Mouse (Mus musculus) neural tube, embryonic 13.5 days (tissue): Measurements from ENCODE around the gene Acadvl. TPM values are rescaled to one million over a fixed set of nuclear protein-coding genes. Genes with fewer than 3 reads are reported as not detected.
A peak's percentile ranks its signal among the peaks of the same experiment; 100 is the strongest.

Experiments used
- ATAC-seq: fragments of 200-750 bp; cut with Nextera tagmentation; 2 replicates; pipeline ENCODE4 v1.8.0; 2017; ENCODE audit warnings: low read depth, mild to moderate bottlenecking, moderate TSS enrichment, moderate library complexity
- H3K27ac ChIP-seq: fragments of 300-500 bp; sonication (generic); replicated peaks from 2 replicates; pipeline ENCODE4 v1.5.1; 2015; ENCODE audit warnings: moderate library complexity, mild to moderate bottlenecking, inconsistent platforms
- H3K27me3 ChIP-seq: fragments of 300-500 bp; sonication (generic); 2 replicates; pipeline ENCODE4 v1.6.1; 2015; ENCODE audit warnings: mild to moderate bottlenecking, inconsistent platforms
- H3K36me3 ChIP-seq: fragments of 300-500 bp; sonication (generic); 2 replicates; pipeline ENCODE4 v1.6.1; 2015; ENCODE audit warnings: mild to moderate bottlenecking, inconsistent platforms
- H3K4me1 ChIP-seq: fragments of 300-500 bp; sonication (generic); replicated peaks from 2 replicates; pipeline ENCODE4 v1.6.1; 2015; ENCODE audit warnings: inconsistent platforms
- H3K4me2 ChIP-seq: fragments of 300-500 bp; sonication (generic); 2 replicates; pipeline ENCODE4 v1.6.1; 2015; ENCODE audit warnings: inconsistent platforms, mild to moderate bottlenecking, moderate library complexity
- H3K4me3 ChIP-seq: fragments of 300-500 bp; sonication (generic); 2 replicates; pipeline ENCODE4 v1.5.1; 2015; ENCODE audit warnings: mild to moderate bottlenecking, inconsistent platforms
- H3K9ac ChIP-seq: fragments of 300-500 bp; sonication (generic); 2 replicates; pipeline ENCODE4 v1.6.1; 2015; ENCODE audit warnings: moderate library complexity, mild to moderate bottlenecking, inconsistent platforms
- H3K9me3 ChIP-seq: fragments of 300-500 bp; sonication (generic); 2 replicates; pipeline ENCODE4 v1.6.1; 2016; ENCODE audit warnings: inconsistent platforms
- WGBS: fragments of 180-500 bp; shearing (Covaris S2); methylation state at CpG from one replicate; pipeline ENCODE4 v1.1.7; 2015; 5-methylcytosine and 5-hydroxymethylcytosine counted together
- polyA plus RNA-seq: library from polyadenylated mRNA; unstranded; fragments of >200 nt; fragmentation: Nextera tagmentation; extraction: Ambion mirVana; gene quantifications from 2 replicates; pipeline ENCODE4 v1.2.1, GENCODE M21; 2015

Acadvl gene
- polyA plus RNA-seq, 1 experiment from 2014 or later = 60.9 TPM

DNA sequence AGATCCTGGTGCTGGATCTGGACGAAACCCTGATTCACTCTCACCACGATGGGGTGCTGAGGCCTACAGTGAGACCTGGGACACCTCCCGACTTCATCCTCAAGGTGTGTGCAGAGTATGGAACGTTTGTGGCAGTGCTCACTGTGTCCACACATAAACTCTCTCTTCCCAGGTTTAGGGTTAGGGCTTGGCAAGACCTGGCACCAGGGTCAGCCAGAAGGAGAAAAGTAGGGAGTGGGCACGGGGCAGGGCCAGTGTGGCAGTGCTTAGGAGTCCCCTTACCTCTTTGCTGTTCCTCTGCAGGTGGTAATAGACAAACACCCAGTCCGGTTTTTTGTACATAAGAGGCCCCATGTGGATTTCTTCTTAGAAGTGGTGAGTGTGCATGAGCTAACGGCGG is 30.8 kb downstream of the Acadvl start:
- peaks cover 28% of the 10 kb centered on the region for H3K4me1 ChIP-seq
- H3K36me3 ChIP-seq = peaks cover 58% of the 10 kb centered on the region
- no peak overlapping the region for H3K27ac ChIP-seq
- 91% methylated on average over 8 of the region's 8 CpGs for WGBS
- no peaks in the 10 kb centered on the region for H3K9me3 ChIP-seq
- no peak for ATAC-seq
- H3K27me3 ChIP-seq = no peaks in the 10 kb centered on the region
- H3K9ac ChIP-seq = no peak overlapping the region
- no peak overlapping the region for H3K4me3 ChIP-seq
- no peak overlapping the region for H3K4me2 ChIP-seq

GRCm38 (mm10) chr11:69983377-69983776 is 31.8 kb downstream of the Acadvl start:
- H3K27me3 ChIP-seq = no peaks in the 10 kb centered on the region
- WGBS = 84% methylated on average over 4 of the region's 4 CpGs
- peaks cover 52% of the 10 kb centered on the region for H3K36me3 ChIP-seq
- ATAC-seq = no peak
- peak overlapping the region; percentile 87 for H3K4me2 ChIP-seq
- H3K27ac ChIP-seq = no peak overlapping the region
- H3K9me3 ChIP-seq = no peaks in the 10 kb centered on the region
- peaks cover 39% of the 10 kb centered on the region for H3K4me1 ChIP-seq
- peak overlapping the region; percentile 99; the same call in 1 of the 2 replicates for H3K4me3 ChIP-seq
- H3K9ac ChIP-seq = peak overlapping the region; percentile 100

DNA sequence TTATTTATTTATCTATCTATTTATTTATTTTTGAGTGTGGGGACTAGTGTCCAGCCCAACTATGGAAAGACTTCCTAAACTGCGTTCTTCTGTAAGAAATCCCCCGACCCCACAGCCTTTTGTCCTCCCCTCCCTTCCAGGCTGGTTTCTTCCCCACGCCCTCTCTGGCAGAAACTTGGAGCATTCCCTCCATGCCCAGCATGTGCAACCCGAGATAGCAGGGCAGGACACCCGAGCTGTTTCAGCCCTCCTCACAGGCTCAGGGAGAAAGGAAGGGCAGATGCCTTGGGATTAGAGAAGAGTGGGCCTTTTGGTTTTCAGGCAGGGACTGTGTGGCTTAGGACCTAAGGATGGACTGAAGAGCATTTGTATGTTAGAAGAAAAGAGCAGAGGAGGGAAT is 32.3 kb downstream of the Acadvl start:
- Histone ChIP-seq H3K9me3 (no peaks in the 10 kb centered on the region), H3K9ac (peak overlapping the region; percentile 100), H3K27me3 (no peaks in the 10 kb centered on the region), H3K4me1 (peaks cover 40% of the 10 kb centered on the region), H3K27ac (no peak overlapping the region), H3K4me2 (peak overlapping the region; percentile 87), H3K4me3 (peak overlapping the region; percentile 99), H3K36me3 (peaks cover 48% of the 10 kb centered on the region)
- 43% methylated on average over 5 of the region's 5 CpGs for WGBS
- no peak for ATAC-seq

DNA sequence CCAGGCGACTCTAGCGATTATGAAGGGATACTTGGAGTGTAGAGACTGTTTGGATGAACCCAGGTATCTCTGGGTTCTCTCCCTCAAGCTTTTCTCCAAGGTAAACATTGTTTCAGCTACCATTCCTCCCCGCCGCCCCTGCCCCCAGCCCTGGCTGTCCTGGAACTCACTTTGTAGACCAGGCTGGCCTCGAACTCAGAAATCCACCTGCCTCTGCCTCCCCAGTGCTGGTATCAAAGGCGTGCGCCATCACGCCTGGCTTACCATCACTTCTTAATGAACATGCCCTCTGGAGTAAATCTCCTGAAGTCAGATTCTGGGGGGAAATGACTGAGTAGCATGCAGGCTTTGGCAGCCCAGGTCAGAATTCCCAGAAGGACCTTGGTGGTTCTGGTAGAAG is 33.0 kb downstream of the Acadvl start, which contains the start of gene Elp5:
TSS of gene Elp5 (minus strand) at position 293 of the 400 bp plus-strand sequence.
- 67% methylated on average over 8 of the region's 8 CpGs for WGBS
- ATAC-seq = no peak
- peak within 1 kb of the TSS; percentile 99 for H3K4me3 ChIP-seq

DNA sequence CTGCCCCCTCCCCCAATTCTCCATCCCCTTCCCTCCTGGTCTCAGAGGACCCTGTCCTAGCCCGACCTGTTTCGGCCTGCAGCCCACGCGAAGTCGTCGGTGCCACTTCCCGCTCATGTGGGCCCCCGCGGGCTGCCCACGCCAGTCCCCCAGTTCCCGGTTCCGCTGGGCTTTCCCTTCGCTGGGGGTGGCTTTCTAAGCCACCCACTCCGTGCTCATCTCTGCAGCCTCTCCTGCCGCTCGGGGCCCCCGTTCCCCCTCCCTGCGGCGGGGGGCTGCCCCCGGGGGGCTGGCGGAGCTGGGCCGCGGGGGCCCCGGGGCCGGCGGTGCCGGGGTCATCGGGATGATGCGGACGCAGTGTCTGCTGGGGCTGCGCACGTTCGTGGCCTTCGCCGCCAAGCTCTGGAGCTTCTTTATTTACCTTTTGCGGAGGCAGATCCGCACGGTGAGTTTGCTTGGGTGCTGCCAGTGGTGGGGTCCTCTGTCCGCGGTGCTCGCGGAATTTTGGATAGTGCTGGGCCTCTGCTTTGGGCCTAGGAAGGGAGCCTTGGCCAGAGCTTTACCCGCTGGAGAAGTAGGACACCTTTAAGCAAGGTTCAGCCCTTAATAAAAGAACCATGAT is 34.0 kb downstream of the Acadvl start, which contains the start of gene Ctdnep1:
TSS of gene Ctdnep1 (plus strand) at position 16 of the 622 bp plus-strand sequence.
- Histone ChIP-seq H3K4me1 (peaks cover 40% of the 10 kb centered on the region), H3K4me3 (peak within 1 kb of the TSS; percentile 99), H3K27ac (peak within 1 kb of the TSS; percentile 100), H3K36me3 (peaks cover 46% of the 10 kb centered on the region), H3K27me3 (no peaks in the 10 kb centered on the region), H3K9ac (peak within 1 kb of the TSS; percentile 100), H3K9me3 (no peaks in the 10 kb centered on the region), H3K4me2 (peak within 1 kb of the TSS; percentile 87)
- WGBS = under 1% methylated on average over 38 of the region's 43 CpGs
- ATAC-seq = peak; percentile 67

More for the DNA sequence above, 33.0 kb downstream of the Acadvl start, which contains the start of gene Elp5:
- Histone ChIP-seq H3K27ac (peak within 1 kb of the TSS; percentile 100), H3K4me2 (peak within 1 kb of the TSS; percentile 87), H3K4me1 (peaks cover 40% of the 10 kb centered on the region), H3K27me3 (no peaks in the 10 kb centered on the region), H3K9me3 (no peaks in the 10 kb centered on the region), H3K36me3 (peaks cover 47% of the 10 kb centered on the region), H3K9ac (peak within 1 kb of the TSS; percentile 100)

- Histone ChIP-seq H3K27me3 (no peaks in the 10 kb centered on the region), H3K4me3 (peak overlapping the region; percentile 99), H3K36me3 (peaks cover 47% of the 10 kb centered on the region), H3K4me2 (peak overlapping the region; percentile 87), H3K9ac (peak overlapping the region; percentile 100), H3K4me1 (peaks cover 40% of the 10 kb centered on the region), H3K27ac (peak overlapping the region; percentile 100), H3K9me3 (no peaks in the 10 kb centered on the region)
- ATAC-seq = peak; percentile 94
- under 1% methylated on average over 42 of the region's 60 CpGs for WGBS
These were observed 34.7 kb downstream of the Acadvl start for GRCm38 (mm10) chr11:69980196-69981140.

GRCm38 (mm10) chr11:69979827-69980195 is 35.4 kb downstream of the Acadvl start:
- Histone ChIP-seq H3K4me2 (peak overlapping the region; percentile 87), H3K9me3 (no peaks in the 10 kb centered on the region), H3K36me3 (peaks cover 47% of the 10 kb centered on the region), H3K4me1 (peaks cover 40% of the 10 kb centered on the region), H3K9ac (peak overlapping the region; percentile 87), H3K27me3 (no peaks in the 10 kb centered on the region), H3K27ac (peak overlapping the region; percentile 100), H3K4me3 (peak overlapping the region; percentile 99)
- ATAC-seq = no peak
- WGBS = 3% methylated on average over 16 of the region's 16 CpGs

DNA sequence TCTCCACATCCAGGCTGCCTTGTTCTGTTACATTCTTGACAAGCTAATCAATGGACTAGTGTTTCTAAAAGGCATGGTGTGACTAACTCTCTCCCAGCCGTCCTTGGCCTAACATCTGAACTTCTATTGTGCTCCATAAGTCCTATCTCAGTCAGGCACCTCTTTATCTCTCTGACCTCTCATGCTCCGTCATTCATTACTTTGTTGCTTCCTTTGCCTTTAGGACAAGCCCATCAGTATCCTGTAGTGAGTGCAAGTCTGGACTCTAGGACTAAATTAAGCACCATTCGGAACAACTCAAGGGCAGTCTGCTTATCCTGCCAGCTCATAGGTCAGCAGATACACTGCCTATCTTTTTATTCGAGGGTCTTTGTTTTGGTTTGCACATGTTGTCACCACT is 38.9 kb downstream of the Acadvl start:
- 86% methylated on average over 4 of the region's 4 CpGs for WGBS
- Histone ChIP-seq H3K9me3 (no peaks in the 10 kb centered on the region), H3K4me3 (no peak overlapping the region), H3K36me3 (peaks cover 69% of the 10 kb centered on the region), H3K9ac (no peak overlapping the region), H3K27ac (no peak overlapping the region), H3K27me3 (no peaks in the 10 kb centered on the region), H3K4me2 (no peak overlapping the region), H3K4me1 (peaks cover 15% of the 10 kb centered on the region)
- ATAC-seq = no peak

- Histone ChIP-seq H3K36me3 (peaks cover 79% of the 10 kb centered on the region), H3K4me2 (no peak overlapping the region), H3K27me3 (no peaks in the 10 kb centered on the region), H3K4me1 (peaks cover 15% of the 10 kb centered on the region), H3K9ac (no peak overlapping the region), H3K27ac (no peak overlapping the region), H3K9me3 (no peaks in the 10 kb centered on the region), H3K4me3 (no peak overlapping the region)
- no peak for ATAC-seq
- 95% methylated on average over 2 of the region's 2 CpGs for WGBS
These were observed 40.3 kb downstream of the Acadvl start for GRCm38 (mm10) chr11:69974907-69975306.

GRCm38 (mm10) chr11:69970775-69971174 is 44.4 kb downstream of the Acadvl start:
- no peak overlapping the region for H3K4me3 ChIP-seq
- H3K36me3 ChIP-seq = peaks cover 78% of the 10 kb centered on the region
- H3K27me3 ChIP-seq = peaks cover 33% of the 10 kb centered on the region
- H3K4me1 ChIP-seq = peaks cover 12% of the 10 kb centered on the region
- H3K9me3 ChIP-seq = no peaks in the 10 kb centered on the region
- H3K9ac ChIP-seq = no peak overlapping the region
- no peak overlapping the region for H3K4me2 ChIP-seq
- no peak for ATAC-seq
- 82% methylated on average over 3 of the region's 3 CpGs for WGBS
- H3K27ac ChIP-seq = no peak overlapping the region

GRCm38 (mm10) chr11:69970222-69970621 is 45.0 kb downstream of the Acadvl start:
- Histone ChIP-seq H3K4me1 (peaks cover 16% of the 10 kb centered on the region), H3K4me3 (no peak overlapping the region), H3K27me3 (peaks cover 38% of the 10 kb centered on the region), H3K36me3 (peaks cover 74% of the 10 kb centered on the region), H3K4me2 (no peak overlapping the region), H3K9ac (no peak overlapping the region), H3K9me3 (no peaks in the 10 kb centered on the region), H3K27ac (no peak overlapping the region)
- ATAC-seq = no peak
- 88% methylated on average over 6 of the region's 6 CpGs for WGBS

GRCm38 (mm10) chr11:69968793-69969192 is 46.4 kb downstream of the Acadvl start:
- H3K36me3 ChIP-seq = peaks cover 60% of the 10 kb centered on the region
- H3K9ac ChIP-seq = no peak overlapping the region

More at GRCm38 (mm10) chr11:69968793-69969192, 46.4 kb downstream of the Acadvl start:
- ATAC-seq = no peak
- H3K4me3 ChIP-seq = no peak overlapping the region
- H3K4me1 ChIP-seq = peaks cover 17% of the 10 kb centered on the region
- no peak overlapping the region for H3K27ac ChIP-seq
- no peak overlapping the region for H3K4me2 ChIP-seq
- WGBS = 89% methylated on average over 4 of the region's 4 CpGs
- no peaks in the 10 kb centered on the region for H3K9me3 ChIP-seq
- H3K27me3 ChIP-seq = peaks cover 53% of the 10 kb centered on the region
